Mouse (Mus musculus) telencephalon, adult 2 months (tissue): ENCODE data around the gene Pnpla7.

Source experiments
- DNase-seq: peaks from one replicate; pipeline ENCODE4 v3.0.0-alpha.2; 2011; ENCODE audit warnings: low read depth, low spot score

Gene Pnpla7

GRCm38 (mm10) chr2:24987762-24988161 lies 11.9 kb downstream of the Pnpla7 start:
- DNase-seq, result no peak

DNA sequence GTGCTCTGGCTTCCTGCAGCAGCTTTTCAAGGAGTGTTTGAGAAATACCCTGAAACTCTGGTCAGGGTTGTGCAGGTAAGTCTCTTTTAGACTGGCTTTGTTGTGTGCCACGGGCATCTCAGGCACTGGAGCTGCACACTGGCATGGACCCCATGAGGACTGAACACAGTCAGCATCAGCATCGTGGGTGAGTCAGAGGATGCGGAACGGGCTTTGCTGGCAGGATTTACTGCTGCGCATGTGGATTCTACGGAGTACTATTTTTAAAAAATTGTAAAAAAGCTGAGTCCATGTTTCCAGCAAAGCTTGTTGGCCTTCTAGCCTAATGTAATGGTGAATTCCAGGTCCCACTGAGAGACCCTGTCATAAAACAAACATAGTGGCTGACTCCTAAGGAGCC lies 19.5 kb downstream of the Pnpla7 start:
- DNase-seq, result peak; percentile 22

- DNase-seq, result no peak
These were observed 20.6 kb downstream of the Pnpla7 start for GRCm38 (mm10) chr2:24996471-24996870.

DNA sequence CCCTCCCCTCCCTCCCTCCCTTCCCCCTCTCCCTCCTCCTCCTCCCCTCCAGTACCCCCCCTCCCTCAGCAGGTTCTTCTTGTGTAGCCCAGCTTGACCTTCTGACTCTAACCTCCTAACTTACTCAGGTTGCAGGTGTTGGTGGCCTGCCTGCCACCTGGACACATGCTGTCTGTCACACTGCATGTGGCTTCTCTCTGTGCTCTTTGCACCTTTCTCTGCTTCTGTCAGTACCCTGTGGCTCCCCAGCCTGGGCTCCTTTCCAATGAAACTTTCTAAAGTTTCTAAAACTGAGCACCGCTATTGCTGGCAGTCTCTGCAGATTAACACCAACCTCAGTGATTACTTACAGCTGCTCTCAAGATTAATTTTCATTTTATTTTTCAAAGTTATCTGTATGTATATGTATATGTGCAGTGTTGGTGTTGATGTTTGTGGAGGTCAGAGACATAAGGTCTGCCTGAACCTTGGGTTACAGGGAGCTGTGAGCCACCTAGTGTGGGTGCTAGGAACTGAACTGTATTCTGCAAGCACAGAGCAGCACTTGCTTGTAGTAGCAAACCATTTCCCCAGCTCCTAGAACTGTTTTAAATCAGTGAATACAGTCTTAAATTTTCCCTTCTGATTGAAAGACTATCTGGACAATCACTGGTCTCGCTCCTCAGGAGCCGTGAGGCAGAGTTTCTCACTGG lies 24.9 kb downstream of the Pnpla7 start:
- DNase-seq, result no peak

GRCm38 (mm10) chr2:25003946-25004786 lies 28.3 kb downstream of the Pnpla7 start:
- no peak for DNase-seq

DNA sequence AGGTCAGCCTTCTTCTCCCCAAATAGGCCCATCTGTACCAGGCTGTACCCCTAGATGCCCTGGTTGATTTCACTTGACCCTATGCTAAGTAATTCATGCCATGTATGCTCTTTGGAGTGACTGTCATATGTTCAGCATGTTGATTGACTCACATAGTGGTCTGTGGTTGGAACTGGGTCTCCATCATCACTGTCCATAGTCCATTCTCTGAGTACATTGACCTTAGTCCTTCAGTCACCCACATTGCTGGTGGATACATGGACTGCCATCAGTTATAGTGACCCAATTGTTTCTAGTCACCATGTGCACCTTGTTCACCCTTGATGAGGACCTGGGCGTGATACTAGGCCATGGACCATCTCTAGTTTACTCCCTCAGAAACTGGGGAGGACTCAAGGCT lies 30.9 kb downstream of the Pnpla7 start:
- DNase-seq, result no peak

GRCm38 (mm10) chr2:25008250-25008649 lies 32.4 kb downstream of the Pnpla7 start:
- DNase-seq, result no peak

GRCm38 (mm10) chr2:25022678-25023077 lies 46.8 kb downstream of the Pnpla7 start:
- no peak for DNase-seq

GRCm38 (mm10) chr2:25025109-25025508 lies 49.3 kb downstream of the Pnpla7 start:
- no peak for DNase-seq

- no peak for DNase-seq
These were observed 59.2 kb downstream of the Pnpla7 start for GRCm38 (mm10) chr2:25034994-25035393.

DNA sequence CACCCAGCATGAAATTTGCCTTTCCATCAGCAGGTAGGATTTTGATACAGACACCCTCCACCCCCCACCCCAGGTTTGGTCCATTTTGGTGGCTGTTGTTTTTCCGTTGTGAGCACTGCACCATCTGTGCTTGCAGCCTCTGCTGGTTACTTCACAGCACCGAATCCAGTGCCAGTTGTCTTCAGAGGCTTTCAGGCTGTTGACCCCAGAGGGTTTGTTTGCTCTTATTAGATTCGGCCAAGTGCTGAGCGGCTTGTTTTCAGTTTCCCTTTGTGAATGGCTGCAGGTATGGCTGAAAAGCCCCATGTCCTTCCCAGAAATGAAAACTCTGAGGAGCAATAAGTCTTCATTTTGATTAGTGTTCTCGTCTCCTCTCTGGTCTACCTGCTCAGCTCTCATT lies 64.3 kb downstream of the Pnpla7 start:
- no peak for DNase-seq

DNA sequence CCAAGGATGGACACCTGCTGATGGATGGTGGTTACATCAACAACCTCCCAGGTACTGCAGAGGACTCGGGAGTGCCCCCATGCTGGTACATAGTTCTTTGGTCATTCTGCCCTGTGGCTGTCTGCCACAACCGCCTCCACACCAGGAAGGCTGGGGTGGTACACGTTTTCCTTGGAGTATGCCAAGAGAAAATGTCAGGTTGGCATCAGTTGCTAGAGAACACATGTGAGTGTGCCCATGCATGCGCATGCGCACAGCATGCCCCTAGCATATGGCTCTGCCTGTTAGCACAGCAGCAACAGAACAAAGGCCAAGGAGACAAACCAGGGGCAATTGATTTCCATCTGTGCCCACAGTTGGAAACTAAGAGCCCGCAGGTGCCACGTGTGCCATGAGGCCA lies 75.1 kb downstream of the Pnpla7 start:
- peak; percentile 65 for DNase-seq

GRCm38 (mm10) chr2:25051450-25051849 lies 75.6 kb downstream of the Pnpla7 start:
- no peak for DNase-seq

- no peak for DNase-seq
These were observed 77.3 kb downstream of the Pnpla7 start for GRCm38 (mm10) chr2:25053101-25053500.

- DNase-seq, result peak; percentile 64
These were observed 78.6 kb downstream of the Pnpla7 start, which contains the start of gene Nsmf for GRCm38 (mm10) chr2:25054221-25055067. Gene Nsmf, plus strand, starts transcription at chr2:25054355.

GRCm38 (mm10) chr2:25055068-25055405 lies 79.2 kb downstream of the Pnpla7 start:
- DNase-seq, result peak; percentile 28

- no peak for DNase-seq
These were observed 79.7 kb downstream of the Pnpla7 start for GRCm38 (mm10) chr2:25055409-25056155.

DNA sequence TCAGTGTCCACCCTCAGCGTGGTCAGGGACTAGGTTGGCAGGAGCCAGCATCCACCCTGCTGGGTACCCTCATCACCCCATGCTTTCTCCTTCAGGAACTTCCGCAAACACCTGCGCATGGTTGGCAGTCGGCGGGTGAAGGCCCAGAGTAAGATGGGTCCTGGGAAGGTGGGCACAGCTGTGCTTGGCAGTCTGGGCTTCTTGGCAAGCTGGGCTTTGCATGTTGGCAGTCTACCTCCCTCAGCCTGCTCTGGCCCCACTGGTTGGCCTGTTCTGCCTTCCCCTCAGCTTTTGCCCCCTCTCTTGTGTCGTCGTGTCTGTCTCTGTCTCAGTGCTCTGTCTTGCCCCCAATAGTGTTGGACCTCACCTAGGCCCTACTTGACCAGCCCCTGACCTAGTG lies 83.1 kb downstream of the Pnpla7 start:
- no peak for DNase-seq

DNA sequence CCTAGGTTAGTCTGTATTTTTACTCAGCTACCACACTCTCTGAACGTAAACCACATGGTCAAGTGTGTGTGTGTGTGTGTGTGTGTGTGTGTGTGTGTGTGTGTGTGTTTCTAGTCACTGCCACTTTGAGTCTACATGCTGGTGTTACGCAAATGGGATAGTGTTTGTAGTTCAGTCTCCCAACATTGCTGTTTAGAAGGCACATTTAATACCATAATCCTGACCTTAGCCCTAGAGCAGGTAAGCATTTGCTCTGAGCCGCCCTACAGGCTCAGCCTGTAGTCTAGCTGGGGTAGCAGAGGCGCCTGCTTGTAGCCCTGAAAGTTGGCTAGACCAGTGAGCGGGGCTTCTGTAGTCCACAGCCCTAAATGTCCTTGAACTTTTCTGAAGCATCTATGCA lies 87.7 kb downstream of the Pnpla7 start:
- no peak for DNase-seq

- DNase-seq, result no peak
These were observed 88.5 kb downstream of the Pnpla7 start for GRCm38 (mm10) chr2:25064285-25064684.

GRCm38 (mm10) chr2:25065537-25065936 lies 89.7 kb downstream of the Pnpla7 start:
- DNase-seq, result no peak
